Mouse (Mus musculus): Measurements from ENCODE around the gene Sbk2.
A peak's percentile ranks its signal among the peaks of the same experiment; 100 is the strongest.

Gene Sbk2

GRCm38 (mm10) chr7:4920976-4921823 is 43.0 kb downstream of the Sbk2 start:
- DNase-seq = no peak

GRCm38 (mm10) chr7:4920496-4920895 is 43.7 kb downstream of the Sbk2 start:
- no peak for DNase-seq

DNA sequence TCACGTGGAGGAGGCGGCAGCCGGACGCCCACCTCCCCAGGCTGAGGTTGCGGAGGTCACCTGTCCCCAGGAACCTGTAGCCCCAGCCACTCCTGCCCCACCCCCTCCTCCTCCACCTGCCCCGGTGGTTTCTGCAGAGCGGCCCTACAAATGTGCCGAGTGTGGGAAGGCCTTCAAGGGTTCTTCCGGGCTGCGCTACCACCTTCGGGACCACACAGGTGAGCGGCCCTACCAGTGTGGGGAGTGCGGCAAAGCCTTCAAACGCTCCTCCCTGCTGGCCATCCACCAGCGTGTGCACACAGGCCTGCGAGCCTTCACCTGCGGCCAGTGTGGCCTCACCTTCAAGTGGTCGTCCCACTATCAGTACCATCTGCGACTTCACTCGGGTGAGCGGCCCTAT is 44.2 kb downstream of the Sbk2 start:
- no peak for DNase-seq

- DNase-seq = no peak
Measured at GRCm38 (mm10) chr7:4919096-4919495, 45.1 kb downstream of the Sbk2 start.

DNA sequence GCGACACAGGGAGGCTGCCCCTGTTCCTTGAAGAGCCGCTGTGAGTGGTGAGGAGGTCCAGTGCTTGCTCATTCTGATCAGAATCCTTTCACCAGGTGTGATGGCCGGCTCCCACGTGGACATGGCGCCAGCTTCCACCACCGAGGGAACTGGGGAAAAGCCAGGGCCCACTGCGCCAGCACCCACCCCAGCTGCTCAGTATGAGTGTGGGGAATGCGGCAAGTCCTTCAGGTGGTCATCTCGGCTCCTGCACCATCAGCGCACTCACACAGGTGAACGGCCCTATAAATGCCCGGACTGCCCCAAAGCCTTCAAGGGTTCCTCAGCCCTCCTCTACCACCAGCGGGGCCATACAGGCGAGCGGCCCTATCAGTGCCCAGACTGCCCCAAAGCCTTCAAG is 45.5 kb downstream of the Sbk2 start:
- no peak for DNase-seq

GRCm38 (mm10) chr7:4917494-4917893 is 46.7 kb downstream of the Sbk2 start:
- no peak for DNase-seq

GRCm38 (mm10) chr7:4915669-4916416 is 48.4 kb downstream of the Sbk2 start:
- DNase-seq = peak in 1 of 2 experiments; percentile 27

DNA sequence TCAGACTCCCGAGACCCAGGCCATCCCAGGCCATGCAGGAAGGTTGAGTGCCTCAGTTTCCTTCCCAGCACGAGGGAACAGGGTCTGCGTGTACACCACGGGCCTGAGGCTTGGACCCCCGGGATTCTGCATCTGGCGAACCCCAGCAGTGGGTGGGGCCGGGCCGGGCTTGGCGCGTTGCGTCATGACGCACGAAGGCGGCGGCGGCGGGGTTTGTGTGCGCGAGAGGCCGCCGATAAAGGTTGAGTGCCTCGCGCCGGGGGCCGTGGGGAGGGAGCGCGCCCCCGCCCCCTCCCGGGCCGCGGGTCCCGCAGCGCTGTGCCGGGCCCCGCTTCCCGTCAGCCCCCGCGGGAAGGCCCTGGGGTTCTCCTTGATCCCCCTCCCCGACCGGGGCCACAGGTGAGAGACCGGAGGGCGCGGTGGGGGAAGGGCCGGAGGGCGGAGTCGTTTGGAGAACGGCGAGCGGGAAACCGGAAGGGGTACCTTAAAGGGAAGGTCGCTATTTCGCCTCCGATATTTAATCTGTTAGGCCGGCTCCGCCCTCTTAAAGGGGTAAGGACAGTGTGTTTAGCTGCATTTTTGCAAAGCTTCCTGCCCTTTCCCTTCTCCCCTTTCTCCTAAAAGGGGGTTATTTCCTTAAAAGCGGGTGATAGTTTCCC is 49.1 kb downstream of the Sbk2 start, which contains the start of gene Zfp628:
Zfp628 (plus strand) TSS at position 211 of the 659 bp plus-strand sequence.
- peak; percentile 93 to 94 for DNase-seq

GRCm38 (mm10) chr7:4912248-4912647 is 52.0 kb downstream of the Sbk2 start:
- DNase-seq = no peak

DNA sequence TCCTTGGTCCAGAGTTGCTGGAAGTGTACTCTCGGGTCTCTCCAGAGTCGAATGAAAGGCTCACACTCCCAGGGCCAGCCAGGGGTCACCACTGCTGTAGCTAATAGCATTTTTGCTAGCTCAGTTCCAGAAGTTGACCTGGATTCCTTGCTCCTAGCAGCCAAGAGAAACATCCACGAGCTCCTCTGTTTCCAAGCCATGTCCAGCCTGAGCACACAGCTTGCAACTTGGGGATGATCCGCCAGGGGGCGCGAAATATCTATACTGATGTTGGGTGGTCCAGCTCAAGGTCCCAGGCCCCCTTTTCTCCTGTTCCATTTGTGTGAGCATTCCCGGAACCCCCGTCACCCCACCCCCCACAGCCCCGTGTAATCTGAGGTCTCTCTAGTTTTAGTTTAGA is 52.6 kb downstream of the Sbk2 start:
- DNase-seq = peak; percentile 49 to 52

GRCm38 (mm10) chr7:4906466-4906950 is 57.7 kb downstream of the Sbk2 start, which contains the start of gene Gm36210:
Gm36210 (minus strand) TSS chr7:4906516.
- DNase-seq = no peak

GRCm38 (mm10) chr7:4902404-4902803 is 61.8 kb downstream of the Sbk2 start:
- DNase-seq = no peak

DNA sequence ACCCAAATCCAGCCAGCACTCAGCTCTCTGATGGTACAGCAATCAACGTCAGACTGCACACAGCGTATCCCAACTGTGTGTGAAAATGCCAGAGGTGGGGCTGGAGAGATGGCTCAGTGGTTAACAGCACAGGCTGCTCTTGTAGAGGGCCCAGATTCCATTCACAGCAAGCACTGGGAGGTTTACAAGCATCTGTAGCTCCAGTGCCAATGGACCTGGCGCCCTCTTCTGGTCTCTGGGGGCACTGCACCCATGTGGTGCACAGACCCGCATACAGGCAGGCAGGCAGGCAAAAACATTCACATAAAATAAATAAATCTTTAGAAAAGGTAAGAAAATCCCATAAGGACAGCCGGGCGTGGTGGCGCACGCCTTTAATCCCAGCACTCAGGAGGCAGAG is 63.0 kb downstream of the Sbk2 start:
- peak; percentile 40 to 41 for DNase-seq

- DNase-seq = no peak
Measured at GRCm38 (mm10) chr7:4900523-4900851, 63.7 kb downstream of the Sbk2 start.

DNA sequence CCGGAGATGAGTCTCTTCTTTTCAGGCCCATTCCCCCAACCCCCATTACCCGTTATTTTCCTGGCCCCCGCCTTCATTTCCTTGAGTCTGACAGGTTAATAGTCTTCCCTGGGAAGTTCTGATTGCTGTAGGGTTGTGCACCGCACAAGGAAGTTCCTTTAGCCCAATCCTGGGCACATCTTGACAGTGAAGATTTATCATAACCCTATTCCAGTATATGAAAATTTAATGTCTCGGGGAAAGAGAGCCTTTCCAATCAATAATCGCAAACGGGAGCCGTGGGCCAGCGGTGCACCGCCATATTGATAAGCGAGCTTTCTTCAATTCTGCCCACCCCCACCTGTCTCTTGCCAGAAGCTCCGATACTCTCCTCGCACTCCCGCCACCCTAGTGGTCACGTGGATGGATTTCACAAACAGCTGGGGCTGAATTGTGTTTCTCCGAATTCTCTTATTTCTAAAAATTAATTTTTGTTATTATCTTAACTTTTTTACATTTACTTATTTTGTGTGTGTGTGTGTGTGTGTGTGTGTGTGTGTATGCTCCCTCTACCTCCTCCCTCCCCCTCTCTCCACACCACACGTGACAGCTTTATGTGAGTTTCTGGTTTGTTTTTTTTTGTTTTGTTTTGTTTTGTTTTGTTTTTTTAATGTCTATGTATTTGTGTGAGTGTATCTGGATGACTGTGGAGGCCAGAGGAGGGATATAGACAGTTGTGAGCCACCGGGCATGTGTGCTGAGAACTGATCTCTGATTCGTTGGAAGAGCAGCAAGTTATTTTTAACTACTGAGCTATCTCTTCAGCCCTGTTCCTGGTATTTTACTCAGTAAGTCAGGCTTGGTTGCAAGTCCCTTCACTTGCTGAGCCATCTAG is 64.3 kb downstream of the Sbk2 start:
- DNase-seq = no peak

DNA sequence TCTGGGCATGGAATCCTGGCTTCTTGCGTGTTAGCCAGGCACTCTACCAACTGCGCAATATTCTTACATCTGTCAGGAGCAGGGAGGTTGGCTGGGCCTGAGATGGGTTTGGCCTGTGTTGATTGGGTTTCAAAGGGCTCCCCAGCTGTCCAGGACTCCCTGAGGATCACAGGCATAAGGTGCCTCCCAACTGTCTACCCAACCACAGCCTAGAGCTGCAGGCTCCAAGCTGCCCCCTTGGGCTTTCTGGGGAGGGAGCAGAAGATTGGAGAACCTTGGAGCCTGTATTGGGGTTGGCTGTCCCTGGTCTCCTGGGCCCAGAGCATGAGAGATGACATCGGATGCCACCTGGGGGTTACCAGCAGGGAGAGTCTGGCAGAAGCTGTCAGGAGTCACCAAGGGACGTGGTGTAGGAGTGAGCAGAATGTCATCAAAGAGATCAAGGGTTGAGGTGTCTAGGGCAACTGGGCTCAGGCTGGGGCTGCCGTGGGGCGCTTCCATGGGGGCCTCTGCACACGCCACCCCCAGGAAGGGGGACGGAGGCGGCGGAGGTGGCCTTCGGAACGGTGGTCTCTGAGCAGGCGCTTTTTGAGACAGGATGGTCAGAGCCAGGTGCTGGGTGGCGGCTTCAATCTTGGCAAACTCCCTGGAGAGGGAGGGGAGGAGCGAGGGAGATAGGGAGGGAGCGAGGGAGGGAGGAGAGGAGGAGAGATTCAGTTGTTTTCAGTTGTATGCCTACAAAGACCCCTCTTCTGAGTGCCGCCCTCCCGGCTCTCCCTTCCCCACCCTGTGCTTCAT is 65.2 kb downstream of the Sbk2 start:
- no peak for DNase-seq

GRCm38 (mm10) chr7:4895186-4895585 is 69.0 kb downstream of the Sbk2 start:
- DNase-seq = no peak
